Mouse (Mus musculus) neural tube, embryonic 11.5 days (tissue): ENCODE results near the gene Lim2. TPM values are rescaled to one million over a fixed set of nuclear protein-coding genes. Genes with fewer than 3 reads are reported as not detected.

Experiments
- ATAC-seq: fragments of 200-750 bp; cut with Nextera tagmentation; 2 replicates; pipeline ENCODE4 v1.8.0; 2017; ENCODE audit warnings: moderate number of reproducible peaks, mild to moderate bottlenecking, moderate TSS enrichment, moderate library complexity; ENCODE audit not compliant: insufficient read depth, low FRiP score, low TSS enrichment
- DNase-seq: peaks from one replicate; pipeline ENCODE4 v3.0.0-alpha.2; 2015; ENCODE audit warnings: low spot score
- H3K27ac ChIP-seq: fragments of 300-500 bp; sonication (generic); 2 replicates; pipeline ENCODE4 v1.5.1; 2014; ENCODE audit warnings: low read depth, mild to moderate bottlenecking, low read length
- H3K27me3 ChIP-seq: fragments of 300-500 bp; sonication (generic); 2 replicates; pipeline ENCODE4 v1.6.1; 2014; ENCODE audit warnings: mild to moderate bottlenecking, low read length, mixed read lengths; ENCODE audit not compliant: control insufficient read depth, insufficient read depth
- H3K36me3 ChIP-seq: fragments of 300-500 bp; sonication (generic); 2 replicates; pipeline ENCODE4 v1.6.1; 2014; ENCODE audit warnings: mild to moderate bottlenecking, low read length, moderate library complexity, mixed read lengths; ENCODE audit not compliant: control insufficient read depth, insufficient read depth
- H3K4me1 ChIP-seq: fragments of 300-500 bp; sonication (generic); 2 replicates; pipeline ENCODE4 v1.6.1; 2014; ENCODE audit warnings: low read length, mixed read lengths; ENCODE audit not compliant: control insufficient read depth, insufficient read depth
- H3K4me2 ChIP-seq: fragments of 300-500 bp; sonication (generic); 2 replicates; pipeline ENCODE4 v1.6.1; 2014; ENCODE audit warnings: low read depth, mild to moderate bottlenecking, moderate library complexity
- H3K4me3 ChIP-seq: fragments of 300-500 bp; sonication (generic); 2 replicates; pipeline ENCODE4 v1.5.1; 2014; ENCODE audit warnings: low read depth, low read length
- H3K9ac ChIP-seq: fragments of 300-500 bp; sonication (generic); 2 replicates; pipeline ENCODE4 v1.6.1; 2014; ENCODE audit warnings: mild to moderate bottlenecking, low read length
- H3K9me3 ChIP-seq: fragments of 300-500 bp; sonication (generic); 2 replicates; pipeline ENCODE4 v1.6.1; 2016; ENCODE audit warnings: low read length; ENCODE audit not compliant: control insufficient read depth
- WGBS: fragments of 180-500 bp; shearing (Covaris S2); extraction: QIAGEN DNeasy Blood & Tissue Kit; methylation state at CpG from one replicate; pipeline ENCODE4 v1.1.7; 2014; 5-methylcytosine and 5-hydroxymethylcytosine counted together
- polyA plus RNA-seq: library from polyadenylated mRNA; unstranded; fragments of >200 nt; fragmentation: Nextera tagmentation; extraction: Ambion mirVana; gene quantifications from 2 replicates; pipeline ENCODE4 v1.2.1, GENCODE M21; 2014

Lim2 gene
- polyA plus RNA-seq, 1 experiment from 2014 or later: not detected

GRCm38 (mm10) chr7:43417298-43417697 lies 10.2 kb upstream of the Lim2 start:
- ATAC-seq: no peak
- 82% methylated on average over 10 of the region's 10 CpGs for WGBS
- no peaks in the 10 kb centered on the region for H3K27me3 ChIP-seq
- H3K9ac ChIP-seq: no peak overlapping the region
- H3K4me2 ChIP-seq: no peak overlapping the region
- no peak overlapping the region for H3K27ac ChIP-seq
- H3K9me3 ChIP-seq: no peaks in the 10 kb centered on the region
- DNase-seq: no peak
- no peaks in the 10 kb centered on the region for H3K4me1 ChIP-seq
- H3K4me3 ChIP-seq: no peak overlapping the region
- H3K36me3 ChIP-seq: no peaks in the 10 kb centered on the region

GRCm38 (mm10) chr7:43422995-43423617 lies 4.4 kb upstream of the Lim2 start:
- no peak overlapping the region for H3K4me2 ChIP-seq

GRCm38 (mm10) chr7:43423991-43424625 lies 3.4 kb upstream of the Lim2 start:
- Histone ChIP-seq H3K9ac (no peak overlapping the region), H3K27me3 (no peaks in the 10 kb centered on the region), H3K36me3 (no peaks in the 10 kb centered on the region), H3K27ac (no peak overlapping the region), H3K9me3 (no peaks in the 10 kb centered on the region), H3K4me2 (no peak overlapping the region), H3K4me3 (no peak overlapping the region), H3K4me1 (no peaks in the 10 kb centered on the region)
- no peak for DNase-seq
- WGBS: 73% methylated on average over 3 of the region's 3 CpGs
- no peak for ATAC-seq

More at GRCm38 (mm10) chr7:43422995-43423617, 4.4 kb upstream of the Lim2 start:
- Histone ChIP-seq H3K27me3 (no peaks in the 10 kb centered on the region), H3K4me3 (no peak overlapping the region), H3K9me3 (no peaks in the 10 kb centered on the region), H3K4me1 (no peaks in the 10 kb centered on the region), H3K9ac (no peak overlapping the region), H3K36me3 (no peaks in the 10 kb centered on the region), H3K27ac (no peak overlapping the region)
- ATAC-seq (peak; percentile 75; the same call in 1 of the 2 replicates), DNase-seq (peak; percentile 83)
- WGBS: 16% methylated on average over 11 of the region's 11 CpGs

DNA sequence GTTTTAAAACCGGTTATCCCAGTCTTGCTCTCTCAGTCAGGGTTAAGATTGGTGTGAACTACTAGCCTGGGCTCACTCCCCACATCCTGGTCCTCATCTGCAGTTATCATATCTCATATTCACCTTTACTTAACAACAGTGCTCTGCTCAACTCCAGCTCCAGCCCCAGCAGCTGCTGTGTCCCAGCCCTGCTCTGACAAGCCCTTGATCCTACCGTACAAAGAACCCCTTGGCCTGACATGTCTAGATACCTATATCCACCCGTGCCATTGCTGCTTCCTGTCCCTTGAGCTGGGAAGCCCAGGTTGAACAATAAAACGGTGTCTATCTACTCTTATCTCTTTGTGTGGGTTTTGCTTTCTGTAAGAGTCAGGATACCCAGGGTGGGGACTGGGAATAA lies 2.0 kb downstream of the Lim2 start:
- no peaks in the 10 kb centered on the region for H3K27me3 ChIP-seq
- H3K36me3 ChIP-seq: no peaks in the 10 kb centered on the region
- ATAC-seq (no peak), DNase-seq (no peak)
- no peak overlapping the region for H3K4me3 ChIP-seq
- H3K4me1 ChIP-seq: no peaks in the 10 kb centered on the region
- no peak overlapping the region for H3K27ac ChIP-seq
- no peak overlapping the region for H3K4me2 ChIP-seq
- 58% methylated on average over 4 of the region's 4 CpGs for WGBS
- H3K9ac ChIP-seq: no peak overlapping the region
- H3K9me3 ChIP-seq: no peaks in the 10 kb centered on the region

DNA sequence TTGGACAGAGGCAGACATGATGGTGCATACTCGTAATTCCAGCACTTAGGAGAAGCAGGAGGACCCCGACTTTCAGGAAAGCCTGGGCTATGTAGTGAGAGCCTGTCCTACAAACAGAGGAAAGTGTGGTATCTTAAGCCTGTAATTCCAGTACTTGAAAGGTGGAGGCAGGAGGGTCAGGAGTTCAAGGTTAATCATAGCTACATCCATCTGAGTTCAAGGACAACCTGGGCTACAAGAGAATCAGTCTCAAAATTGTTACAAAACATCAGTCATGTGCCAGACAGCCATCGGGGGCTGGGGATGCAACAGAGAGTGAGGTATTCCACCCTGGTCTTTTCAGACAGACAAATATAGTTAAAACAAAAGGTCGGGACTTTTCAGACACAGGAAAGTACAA lies 5.4 kb downstream of the Lim2 start:
- DNase-seq: no peak
- no peak overlapping the region for H3K4me3 ChIP-seq
- WGBS: 77% methylated on average over 4 of the region's 4 CpGs

GRCm38 (mm10) chr7:43434676-43435075 lies 7.2 kb downstream of the Lim2 start:
- no peaks in the 10 kb centered on the region for H3K9me3 ChIP-seq
- WGBS: 89% methylated on average over 5 of the region's 5 CpGs
- DNase-seq (no peak), ATAC-seq (no peak)
- H3K27ac ChIP-seq: no peak overlapping the region
- no peaks in the 10 kb centered on the region for H3K27me3 ChIP-seq
- no peaks in the 10 kb centered on the region for H3K36me3 ChIP-seq
- H3K4me3 ChIP-seq: no peak overlapping the region
- no peak overlapping the region for H3K9ac ChIP-seq
- no peak overlapping the region for H3K4me2 ChIP-seq
- no peaks in the 10 kb centered on the region for H3K4me1 ChIP-seq

More for the DNA sequence above, 5.4 kb downstream of the Lim2 start:
- Histone ChIP-seq H3K4me1 (no peaks in the 10 kb centered on the region), H3K36me3 (no peaks in the 10 kb centered on the region), H3K4me2 (no peak overlapping the region), H3K9ac (no peak overlapping the region), H3K27ac (no peak overlapping the region), H3K9me3 (no peaks in the 10 kb centered on the region), H3K27me3 (no peaks in the 10 kb centered on the region)
- ATAC-seq: no peak

DNA sequence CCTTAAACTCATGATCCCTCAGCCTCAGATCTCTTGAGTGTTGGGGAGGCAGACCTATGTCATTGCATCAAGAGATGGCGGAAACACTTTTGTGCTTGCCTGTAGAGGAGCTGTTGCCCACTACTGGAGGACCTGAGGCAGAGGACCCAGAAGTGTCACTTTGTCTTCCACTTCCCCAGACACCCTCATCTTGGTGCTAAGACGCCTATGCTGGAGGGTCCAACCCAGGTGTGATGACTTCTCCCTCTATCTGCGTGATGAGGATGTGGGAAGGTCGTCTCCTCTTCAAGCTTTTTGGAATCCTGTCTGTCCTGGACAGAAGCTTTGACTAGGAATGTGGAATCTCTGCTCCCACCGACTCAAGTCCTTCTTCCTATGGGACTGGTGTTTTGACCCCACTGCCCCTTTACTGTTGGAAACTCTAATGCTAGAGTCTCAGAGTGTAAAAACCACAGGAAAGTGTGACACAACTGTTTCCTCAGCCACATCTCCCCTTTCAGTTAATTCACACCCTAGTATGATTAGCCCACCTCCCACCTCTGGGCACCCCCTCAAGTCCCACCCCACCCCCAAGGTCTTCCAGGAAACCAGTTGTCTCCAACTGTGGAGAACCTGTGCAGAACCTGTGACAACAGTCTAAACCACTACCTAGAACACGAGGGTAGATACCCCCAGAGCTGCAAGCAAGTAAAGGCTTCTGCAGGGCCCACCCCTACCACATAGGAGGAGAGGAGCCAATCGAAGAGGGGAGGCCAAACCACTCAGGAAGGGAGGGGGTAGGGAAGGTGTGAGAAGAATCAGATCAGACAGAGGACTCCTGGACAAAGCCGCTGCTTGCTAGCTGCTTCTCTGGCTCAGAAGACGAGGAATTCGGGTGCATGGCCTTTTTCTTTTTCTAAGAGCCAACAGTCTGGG lies 9.1 kb downstream of the Lim2 start, which contains the start of gene Nkg7:
TSS of gene Nkg7 (plus strand) at position 733 of the 915 bp plus-strand sequence.
- ATAC-seq: no peak
- no peaks in the 10 kb centered on the region for H3K27me3 ChIP-seq
- no peaks in the 10 kb centered on the region for H3K4me1 ChIP-seq
- 73% methylated on average over 10 of the region's 10 CpGs for WGBS
- H3K9ac ChIP-seq: no peak within 1 kb of the TSS
- DNase-seq: no peak
- H3K27ac ChIP-seq: no peak within 1 kb of the TSS
- no peak within 1 kb of the TSS for H3K4me2 ChIP-seq
- H3K4me3 ChIP-seq: no peak within 1 kb of the TSS
- no peaks in the 10 kb centered on the region for H3K9me3 ChIP-seq
- no peaks in the 10 kb centered on the region for H3K36me3 ChIP-seq

DNA sequence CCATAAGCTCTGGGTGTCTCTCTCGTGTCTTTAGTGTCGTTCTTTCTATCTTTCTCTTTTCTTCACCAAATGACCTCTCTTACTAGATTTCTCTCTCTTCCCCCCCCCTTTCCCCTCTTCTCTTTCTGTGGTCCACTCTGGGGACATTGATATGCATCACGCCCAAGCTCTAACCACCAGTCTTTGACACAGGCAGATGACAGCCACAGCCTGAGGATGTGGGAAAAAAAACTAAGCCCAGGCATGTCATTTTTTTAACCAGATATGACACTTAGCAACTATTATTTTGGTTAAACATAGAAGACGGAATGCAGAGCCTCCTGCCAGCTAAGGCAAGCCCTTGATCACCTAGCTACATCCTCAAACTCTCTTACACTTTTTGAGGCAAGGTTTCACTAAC lies 11.1 kb downstream of the Lim2 start:
- no peak for ATAC-seq
- H3K27ac ChIP-seq: no peak overlapping the region
- no peaks in the 10 kb centered on the region for H3K27me3 ChIP-seq
- 82% methylated on average over 4 of the region's 4 CpGs for WGBS
- no peak overlapping the region for H3K9ac ChIP-seq
- H3K4me2 ChIP-seq: no peak overlapping the region
- no peaks in the 10 kb centered on the region for H3K4me1 ChIP-seq
- H3K9me3 ChIP-seq: no peaks in the 10 kb centered on the region
- no peak for DNase-seq
- H3K4me3 ChIP-seq: no peak overlapping the region
- H3K36me3 ChIP-seq: no peaks in the 10 kb centered on the region
